Mouse (Mus musculus): ENCODE measurements around the gene Ddx59. TPM values are rescaled to one million over a fixed set of nuclear protein-coding genes. Genes with fewer than 3 reads are reported as not detected.

Ddx59 gene
- polyA plus RNA-seq, 1 experiment from 2014 or later, result 16.4 TPM

GRCm38 (mm10) chr1:136442809-136443208 is 27.7 kb downstream of the Ddx59 start:
- 80% methylated on average over 9 of the region's 9 CpGs for WGBS
- no peak for ATAC-seq (ENCODE audit: low FRiP score)
- H3K4me2 ChIP-seq (replicated peaks), result no peak overlapping the region
- H3K36me3 ChIP-seq (replicated peaks; ENCODE audit: control insufficient read depth, insufficient read depth), result peaks cover 9% of the 10 kb centered on the region
- DNase-seq (ENCODE audit: low spot score), result no peak
- no peak overlapping the region for H3K27ac ChIP-seq
- no peak overlapping the region for H3K4me3 ChIP-seq (replicated peaks; ENCODE audit: low read length)
- H3K9ac ChIP-seq, result no peak overlapping the region
- H3K27me3 ChIP-seq (ENCODE audit: control insufficient read depth, insufficient read depth, low read length), result no peaks in the 10 kb centered on the region
- no peaks in the 10 kb centered on the region for H3K4me1 ChIP-seq (replicated peaks; ENCODE audit: control insufficient read depth, insufficient read depth, low read length)
- H3K9me3 ChIP-seq (ENCODE audit: control insufficient read depth, low read length), result no peaks in the 10 kb centered on the region

GRCm38 (mm10) chr1:136444555-136445255 is 29.6 kb downstream of the Ddx59 start:
- Histone ChIP-seq H3K36me3 (replicated peaks; ENCODE audit: control insufficient read depth, insufficient read depth) (peaks cover 7% of the 10 kb centered on the region), H3K9ac (no peak overlapping the region), H3K27me3 (ENCODE audit: control insufficient read depth, insufficient read depth, low read length) (no peaks in the 10 kb centered on the region), H3K27ac (no peak overlapping the region), H3K4me2 (replicated peaks) (no peak overlapping the region), H3K4me1 (replicated peaks; ENCODE audit: control insufficient read depth, insufficient read depth, low read length) (no peaks in the 10 kb centered on the region), H3K4me3 (replicated peaks; ENCODE audit: low read length) (no peak overlapping the region), H3K9me3 (ENCODE audit: control insufficient read depth, low read length) (no peaks in the 10 kb centered on the region)
- no peak for DNase-seq (ENCODE audit: low spot score)
- no peak for ATAC-seq (ENCODE audit: low FRiP score)
- 86% methylated on average over 12 of the region's 12 CpGs for WGBS

GRCm38 (mm10) chr1:136446933-136447332 is 31.9 kb downstream of the Ddx59 start:
- WGBS, result 65% methylated on average over 10 of the region's 10 CpGs
- no peaks in the 10 kb centered on the region for H3K36me3 ChIP-seq (replicated peaks; ENCODE audit: control insufficient read depth, insufficient read depth)
- DNase-seq (ENCODE audit: low spot score) (no peak), ATAC-seq (ENCODE audit: low FRiP score) (no peak; the same call in 1 of the 2 replicates)
- H3K9me3 ChIP-seq (ENCODE audit: control insufficient read depth, low read length), result no peaks in the 10 kb centered on the region
- H3K9ac ChIP-seq, result no peak overlapping the region
- no peaks in the 10 kb centered on the region for H3K4me1 ChIP-seq (replicated peaks; ENCODE audit: control insufficient read depth, insufficient read depth, low read length)
- H3K27me3 ChIP-seq (ENCODE audit: control insufficient read depth, insufficient read depth, low read length), result no peaks in the 10 kb centered on the region
- H3K27ac ChIP-seq, result no peak overlapping the region
- H3K4me3 ChIP-seq (replicated peaks; ENCODE audit: low read length), result no peak overlapping the region
- H3K4me2 ChIP-seq (replicated peaks), result no peak overlapping the region

GRCm38 (mm10) chr1:136447338-136447737 is 32.3 kb downstream of the Ddx59 start:
- Histone ChIP-seq H3K36me3 (replicated peaks; ENCODE audit: control insufficient read depth, insufficient read depth) (no peaks in the 10 kb centered on the region), H3K4me2 (replicated peaks) (no peak overlapping the region), H3K9ac (no peak overlapping the region), H3K27me3 (ENCODE audit: control insufficient read depth, insufficient read depth, low read length) (no peaks in the 10 kb centered on the region), H3K4me1 (replicated peaks; ENCODE audit: control insufficient read depth, insufficient read depth, low read length) (no peaks in the 10 kb centered on the region), H3K27ac (no peak overlapping the region), H3K4me3 (replicated peaks; ENCODE audit: low read length) (no peak overlapping the region), H3K9me3 (ENCODE audit: control insufficient read depth, low read length) (no peaks in the 10 kb centered on the region)
- ATAC-seq (ENCODE audit: low FRiP score) (no peak), DNase-seq (ENCODE audit: low spot score) (no peak)
- 76% methylated on average over 4 of the region's 4 CpGs for WGBS

GRCm38 (mm10) chr1:136449541-136449940 is 34.5 kb downstream of the Ddx59 start:
- Histone ChIP-seq H3K27me3 (ENCODE audit: control insufficient read depth, insufficient read depth, low read length) (no peaks in the 10 kb centered on the region), H3K9me3 (ENCODE audit: control insufficient read depth, low read length) (no peaks in the 10 kb centered on the region), H3K4me1 (replicated peaks; ENCODE audit: control insufficient read depth, insufficient read depth, low read length) (no peaks in the 10 kb centered on the region), H3K9ac (no peak overlapping the region), H3K4me2 (replicated peaks) (no peak overlapping the region), H3K27ac (no peak overlapping the region), H3K36me3 (replicated peaks; ENCODE audit: control insufficient read depth, insufficient read depth) (no peaks in the 10 kb centered on the region), H3K4me3 (replicated peaks; ENCODE audit: low read length) (no peak overlapping the region)
- DNase-seq (ENCODE audit: low spot score) (no peak), ATAC-seq (ENCODE audit: low FRiP score) (no peak)
- 97% methylated on average over 6 of the region's 6 CpGs for WGBS

GRCm38 (mm10) chr1:136450206-136450605 is 35.1 kb downstream of the Ddx59 start:
- Histone ChIP-seq H3K9me3 (ENCODE audit: control insufficient read depth, low read length) (no peaks in the 10 kb centered on the region), H3K4me1 (replicated peaks; ENCODE audit: control insufficient read depth, insufficient read depth, low read length) (no peaks in the 10 kb centered on the region), H3K36me3 (replicated peaks; ENCODE audit: control insufficient read depth, insufficient read depth) (no peaks in the 10 kb centered on the region), H3K27ac (no peak overlapping the region), H3K4me3 (replicated peaks; ENCODE audit: low read length) (no peak overlapping the region), H3K9ac (no peak overlapping the region), H3K27me3 (ENCODE audit: control insufficient read depth, insufficient read depth, low read length) (no peaks in the 10 kb centered on the region), H3K4me2 (replicated peaks) (no peak overlapping the region)
- DNase-seq (ENCODE audit: low spot score) (no peak), ATAC-seq (ENCODE audit: low FRiP score) (no peak)
- 87% methylated on average over 5 of the region's 5 CpGs for WGBS

- DNase-seq (ENCODE audit: low spot score), result no peak
- Histone ChIP-seq H3K27ac (no peak overlapping the region), H3K36me3 (replicated peaks; ENCODE audit: control insufficient read depth, insufficient read depth) (no peaks in the 10 kb centered on the region), H3K9me3 (ENCODE audit: control insufficient read depth, low read length) (no peaks in the 10 kb centered on the region), H3K4me2 (replicated peaks) (no peak overlapping the region), H3K4me3 (replicated peaks; ENCODE audit: low read length) (no peak overlapping the region), H3K27me3 (ENCODE audit: control insufficient read depth, insufficient read depth, low read length) (no peaks in the 10 kb centered on the region), H3K4me1 (replicated peaks; ENCODE audit: control insufficient read depth, insufficient read depth, low read length) (no peaks in the 10 kb centered on the region), H3K9ac (no peak overlapping the region)
- no peak for ATAC-seq (ENCODE audit: low FRiP score)
- WGBS, result 70% methylated on average over 5 of the region's 5 CpGs
Observed at GRCm38 (mm10) chr1:136452421-136452820, 37.4 kb downstream of the Ddx59 start.

- Histone ChIP-seq H3K4me3 (replicated peaks; ENCODE audit: low read length) (no peak overlapping the region), H3K27me3 (ENCODE audit: control insufficient read depth, insufficient read depth, low read length) (no peaks in the 10 kb centered on the region), H3K9ac (no peak overlapping the region), H3K4me1 (replicated peaks; ENCODE audit: control insufficient read depth, insufficient read depth, low read length) (no peaks in the 10 kb centered on the region), H3K27ac (no peak overlapping the region), H3K36me3 (replicated peaks; ENCODE audit: control insufficient read depth, insufficient read depth) (no peaks in the 10 kb centered on the region), H3K9me3 (ENCODE audit: control insufficient read depth, low read length) (no peaks in the 10 kb centered on the region), H3K4me2 (replicated peaks) (no peak overlapping the region)
- ATAC-seq (ENCODE audit: low FRiP score), result 0 out of 2 replicates have a peak, but pooled peaks have one; percentile 17
- 74% methylated on average over 17 of the region's 17 CpGs for WGBS
- DNase-seq (ENCODE audit: low spot score), result no peak
Observed at GRCm38 (mm10) chr1:136455756-136456585, 40.9 kb downstream of the Ddx59 start.

- ATAC-seq (ENCODE audit: low FRiP score), result no peak
Observed at GRCm38 (mm10) chr1:136456741-136457140, 41.7 kb downstream of the Ddx59 start.

More at GRCm38 (mm10) chr1:136456741-136457140, 41.7 kb downstream of the Ddx59 start:
- H3K27ac ChIP-seq, result no peak overlapping the region
- H3K27me3 ChIP-seq (ENCODE audit: control insufficient read depth, insufficient read depth, low read length), result no peaks in the 10 kb centered on the region
- no peaks in the 10 kb centered on the region for H3K4me1 ChIP-seq (replicated peaks; ENCODE audit: control insufficient read depth, insufficient read depth, low read length)
- H3K4me3 ChIP-seq (replicated peaks; ENCODE audit: low read length), result no peak overlapping the region
- WGBS, result 86% methylated on average over 6 of the region's 6 CpGs
- no peak overlapping the region for H3K4me2 ChIP-seq (replicated peaks)
- no peaks in the 10 kb centered on the region for H3K9me3 ChIP-seq (ENCODE audit: control insufficient read depth, low read length)
- DNase-seq (ENCODE audit: low spot score), result no peak
- H3K36me3 ChIP-seq (replicated peaks; ENCODE audit: control insufficient read depth, insufficient read depth), result no peaks in the 10 kb centered on the region
- no peak overlapping the region for H3K9ac ChIP-seq
